Mouse (Mus musculus) adrenal gland, adult 18-20 months (tissue): Measurements from ENCODE around the gene Ncor2. TPM values are rescaled to one million over a fixed set of nuclear protein-coding genes. Genes with fewer than 3 reads are reported as not detected.
"Not testable (repeated sequence)": the region's sequence is repeated elsewhere in the genome, so short reads cannot be mapped to it uniquely, and the experiment has no call there.

ENCODE experiments used
- DNase-seq, 2 experiments: peaks; one replicate each; pipeline ENCODE4 v3.0.0; 2021 to 2022; ENCODE audit warnings: low spot score in 2 of 2
- long read RNA-seq, 2 experiments: library from polyadenylated mRNA; stranded (forward); transcript quantifications; one replicate each; pipeline ENCODE4 v2.0.0; 2021
- total RNA-seq, 2 experiments: library from RNA; stranded (reverse); gene quantifications; 1 replicate in 1 of 2; 2 replicates in 1 of 2; pipeline ENCODE4 v1.2.3; 2021

Gene Ncor2
- total RNA-seq: 100 to 1,000 TPM; 195 to 242 TPM
- long read RNA-seq, experiment 1, partial matches to known transcripts: 4 of 21 reads
- long read RNA-seq, experiment 1, other reads (novel, unspliced or antisense): 17 of 21 reads
- long read RNA-seq, experiment 2, partial matches to known transcripts: 23 of 69 reads
- long read RNA-seq, experiment 2, other reads (novel, unspliced or antisense): 42 of 69 reads

GRCm38 (mm10) chr5:125179007-125179734 lies at the start of gene Ncor2:
TSS of gene Ncor2 (minus strand) at chr5:125179219.
- peak; percentile 79 to 83 for DNase-seq

- no peak for DNase-seq
Measured at GRCm38 (mm10) chr5:125227699-125228098, 48.7 kb upstream of the Ncor2 start.

- no peak for DNase-seq
Measured at GRCm38 (mm10) chr5:125226229-125226634, 47.2 kb upstream of the Ncor2 start.

- no peak for DNase-seq
Measured at GRCm38 (mm10) chr5:125224925-125225324, 45.9 kb upstream of the Ncor2 start.

GRCm38 (mm10) chr5:125223961-125224360 lies 44.9 kb upstream of the Ncor2 start:
- no peak for DNase-seq

- no peak for DNase-seq
Measured at GRCm38 (mm10) chr5:125222706-125223105, 43.7 kb upstream of the Ncor2 start.

GRCm38 (mm10) chr5:125221868-125222267 lies 42.8 kb upstream of the Ncor2 start:
- DNase-seq: peak; percentile 58 to 69

- no peak for DNase-seq
Measured at GRCm38 (mm10) chr5:125217426-125218170, 38.6 kb upstream of the Ncor2 start.

- no peak for DNase-seq
Measured at GRCm38 (mm10) chr5:125215930-125216459, 37.0 kb upstream of the Ncor2 start.

GRCm38 (mm10) chr5:125215346-125215929 lies 36.4 kb upstream of the Ncor2 start:
- DNase-seq: peak; percentile 46 to 51

- DNase-seq: no peak
Measured at GRCm38 (mm10) chr5:125214064-125214463, 35.0 kb upstream of the Ncor2 start.

GRCm38 (mm10) chr5:125204910-125205309 lies 25.9 kb upstream of the Ncor2 start:
- not testable (repeated sequence) for DNase-seq

GRCm38 (mm10) chr5:125204199-125204815 lies 25.3 kb upstream of the Ncor2 start:
- no peak for DNase-seq

- peak; percentile 49 to 53 for DNase-seq
Measured at GRCm38 (mm10) chr5:125203759-125204158, 24.7 kb upstream of the Ncor2 start.

GRCm38 (mm10) chr5:125203099-125203498 lies 24.1 kb upstream of the Ncor2 start:
- peak; percentile 55 to 65 for DNase-seq

- no peak for DNase-seq
Measured at GRCm38 (mm10) chr5:125202100-125202499, 23.1 kb upstream of the Ncor2 start.

- DNase-seq: no peak
Measured at GRCm38 (mm10) chr5:125199086-125199485, 20.1 kb upstream of the Ncor2 start.

- DNase-seq: not testable (repeated sequence)
Measured at GRCm38 (mm10) chr5:125197325-125197724, 18.3 kb upstream of the Ncor2 start.

GRCm38 (mm10) chr5:125196054-125196453 lies 17.0 kb upstream of the Ncor2 start:
- DNase-seq: no peak

GRCm38 (mm10) chr5:125195142-125195541 lies 16.1 kb upstream of the Ncor2 start:
- DNase-seq: no peak
